ENCODE assay signal across 11 mouse cellular contexts in the genomic region with DNA sequence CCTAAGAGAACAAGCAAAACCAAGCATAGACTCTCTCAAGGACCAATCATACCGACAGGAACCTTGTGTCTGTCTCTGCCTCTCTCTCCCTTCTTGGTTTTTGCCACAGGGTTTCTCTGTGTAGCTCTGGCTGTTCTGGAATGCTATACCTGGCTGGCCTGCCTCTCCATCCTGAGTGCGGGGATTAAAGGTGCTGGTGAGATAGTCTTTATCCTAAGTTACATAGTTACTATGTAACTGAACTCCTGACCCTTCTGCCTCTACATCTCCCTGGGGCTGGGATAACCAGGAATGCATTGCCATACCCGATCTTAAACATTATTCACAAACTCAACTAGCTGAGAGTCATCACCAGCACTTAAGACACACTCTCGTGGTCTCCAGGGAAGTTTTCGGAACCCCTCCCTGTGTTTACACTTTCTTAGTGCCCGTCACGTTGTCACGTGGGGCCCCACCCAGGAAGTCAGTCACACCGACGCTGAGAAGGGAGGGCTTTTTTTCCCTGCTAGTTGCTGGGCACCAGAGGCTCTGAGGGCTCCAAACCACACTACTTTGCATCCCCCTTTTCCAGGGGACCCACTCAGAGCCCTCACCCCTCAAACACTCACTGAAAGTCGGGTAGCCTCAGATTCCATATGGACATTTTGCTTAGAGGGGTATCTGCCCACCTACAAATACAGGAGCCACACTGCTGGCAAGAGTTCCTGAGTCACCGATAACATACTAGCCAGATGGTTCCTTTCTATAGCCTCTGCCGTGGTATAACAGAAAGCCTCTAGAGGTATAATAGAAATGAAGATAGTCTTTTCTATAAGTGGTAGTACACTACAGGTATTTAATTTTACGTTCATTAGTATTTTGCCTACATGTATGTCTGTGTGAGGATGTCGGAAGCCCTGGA. TPM values are rescaled to one million over a fixed set of nuclear protein-coding genes. Genes with fewer than 3 reads are reported as not detected.
A peak's percentile ranks its signal among the peaks of the same experiment; 100 is the strongest.
DNase-seq lines count a peak whose midpoint lies in the region; ATAC-seq lines count a peak whose summit lies in the region.
"Had no signal": no experiment of that assay in that cellular context is flagged by ENCODE, and none has a peak within 500 bp of the region (broad histone marks: within the 10 kb centered on the region; RNA-seq: fewer than 3 reads in every experiment).

No protein-coding gene starts in this region.

- H3K9ac ChIP-seq in liver, embryonic 13.5 days = 0 out of 2 replicates have a peak overlapping the region, but pooled peaks have one; percentile 23
- no peak overlapping the region for H3K9ac ChIP-seq in midbrain, embryonic 11.5 days (ENCODE audit: low read length)
- H3K9ac ChIP-seq: hindbrain, embryonic 12.5 days had no signal

- no peak overlapping the region for H3K27ac ChIP-seq in liver, embryonic 13.5 days
- no peak overlapping the region for H3K27ac ChIP-seq in midbrain, embryonic 11.5 days (ENCODE audit: low read depth, low read length)

- peak; percentile 83 for DNase-seq in CD4-positive helper T cell, adult 2 months (ENCODE audit: low read depth, low spot score)
- peak; percentile 80 for DNase-seq in T-cell, adult 2 months (ENCODE audit: low spot score)
- no peak for DNase-seq in liver, embryonic 13.5 days
- no peak for DNase-seq in midbrain, embryonic 11.5 days (ENCODE audit: low spot score, missing footprints)
- DNase-seq in right cerebral cortex, adult 18-20 months = no peak
- DNase-seq in retina, embryonic 14.5 days (ENCODE audit: low spot score) = no peak
- DNase-seq: cerebellum, adult 9-10 months had no signal

- 42% methylated on average over 15 of the region's 15 CpGs for WGBS in liver, embryonic 13.5 days (ENCODE audit: insufficient replicate concordance)
- 81% methylated on average over 15 of the region's 15 CpGs for WGBS in midbrain, embryonic 11.5 days

- H3K36me3 ChIP-seq in liver, embryonic 13.5 days = peaks cover 11% of the 10 kb centered on the region; the same call in 1 of the 2 replicates
- H3K36me3 ChIP-seq in midbrain, embryonic 11.5 days (ENCODE audit: control insufficient read depth, insufficient read depth, low read length) = peaks cover 7% of the 10 kb centered on the region

- no peaks in the 10 kb centered on the region for H3K9me3 ChIP-seq in liver, embryonic 13.5 days (replicated peaks)
- H3K9me3 ChIP-seq in midbrain, embryonic 11.5 days (ENCODE audit: control insufficient read depth, low read length) = no peaks in the 10 kb centered on the region
- H3K9me3 ChIP-seq: hindbrain, embryonic 12.5 days had no signal

- H3K27me3 ChIP-seq in liver, embryonic 13.5 days = no peaks in the 10 kb centered on the region
- H3K27me3 ChIP-seq in midbrain, embryonic 11.5 days (ENCODE audit: control insufficient read depth, insufficient read depth, low read length) = no peaks in the 10 kb centered on the region
- H3K27me3 ChIP-seq: hindbrain, embryonic 12.5 days had no signal

- ATAC-seq in liver, embryonic 13.5 days (ENCODE audit: low read depth) = 0 out of 2 replicates have a peak, but pooled peaks have one; percentile 25
- ATAC-seq in monocyte, adult 5-6 weeks (replicated peaks; ENCODE audit: insufficient number of reproducible peaks, low FRiP score, low TSS enrichment, poor library complexity, severe bottlenecking) = peak; percentile 63
- no peak for ATAC-seq in cerebellum, adult (ENCODE audit: insufficient number of reproducible peaks, low FRiP score, low TSS enrichment)
- ATAC-seq in midbrain, embryonic 11.5 days (ENCODE audit: low FRiP score) = no peak

- H3K4me3 ChIP-seq in liver, embryonic 13.5 days (replicated peaks) = no peak overlapping the region
- no peak overlapping the region for H3K4me3 ChIP-seq in midbrain, embryonic 11.5 days (ENCODE audit: low read depth, low read length)
- H3K4me3 ChIP-seq: hindbrain, embryonic 12.5 days; myocyte had no signal

- H3K4me2 ChIP-seq in liver, embryonic 13.5 days = peak overlapping the region; percentile 46
- H3K4me2 ChIP-seq in midbrain, embryonic 11.5 days = no peak overlapping the region
- H3K4me2 ChIP-seq: hindbrain, embryonic 12.5 days had no signal

- H3K4me1 ChIP-seq in liver, embryonic 13.5 days (replicated peaks) = peaks cover 34% of the 10 kb centered on the region
- peaks cover 4% of the 10 kb centered on the region; the same call in 1 of the 2 replicates for H3K4me1 ChIP-seq in midbrain, embryonic 11.5 days (ENCODE audit: control insufficient read depth, insufficient read depth, low read length)

RNA-seq across cellular contexts. Expression of a gene that starts 13.9 kb away (rescaled TPM):
- polyA plus RNA-seq in liver, embryonic 13.5 days (2015; fragmentation: Nextera tagmentation; extraction: Ambion mirVana) = 14.6 and 15.0 TPM in 2 replicates
- total RNA-seq in monocyte, adult 5-6 weeks (2017) = 7.4 to 12.5 TPM (median 9.8 TPM) in 3 replicates
- 15.6 and 17.3 TPM in 2 replicates for polyA plus RNA-seq in midbrain, embryonic 11.5 days (2014; fragmentation: Nextera tagmentation; extraction: Ambion mirVana)

RNA-seq across cellular contexts. Expression of a gene that starts 18.7 kb away (rescaled TPM):
- polyA plus RNA-seq in liver, embryonic 13.5 days (2015; fragmentation: Nextera tagmentation; extraction: Ambion mirVana) = 9.9 and 10.3 TPM in 2 replicates
- 47.8 to 86.1 TPM (median 71.4 TPM) in 3 replicates for total RNA-seq in monocyte, adult 5-6 weeks (2017)
- 19.6 and 23.1 TPM in 2 replicates for polyA plus RNA-seq in midbrain, embryonic 11.5 days (2014; fragmentation: Nextera tagmentation; extraction: Ambion mirVana)

RNA-seq across cellular contexts. Expression of a gene that starts 34.3 kb away (rescaled TPM):
- 1.9 and 2.5 TPM in 2 replicates for polyA plus RNA-seq in liver, embryonic 13.5 days (2015; fragmentation: Nextera tagmentation; extraction: Ambion mirVana)
- 1.4 to 3.0 TPM in 2 of 3 replicates, not detected in the other for total RNA-seq in monocyte, adult 5-6 weeks (2017)
- 17.7 and 21.7 TPM in 2 replicates for polyA plus RNA-seq in midbrain, embryonic 11.5 days (2014; fragmentation: Nextera tagmentation; extraction: Ambion mirVana)

RNA-seq across cellular contexts. Expression of a gene that starts 43.6 kb away (rescaled TPM):
- 366 and 422 TPM in 2 replicates for polyA plus RNA-seq in liver, embryonic 13.5 days (2015; fragmentation: Nextera tagmentation; extraction: Ambion mirVana)
- 574 to 1,047 TPM (median 1,041 TPM) in 3 replicates for total RNA-seq in monocyte, adult 5-6 weeks (2017)
- 490 and 523 TPM in 2 replicates for polyA plus RNA-seq in midbrain, embryonic 11.5 days (2014; fragmentation: Nextera tagmentation; extraction: Ambion mirVana)

RNA-seq across cellular contexts. Expression of a gene that starts 55.8 kb away (rescaled TPM):
- polyA plus RNA-seq in liver, embryonic 13.5 days (2015; fragmentation: Nextera tagmentation; extraction: Ambion mirVana) = 9.4 and 11.0 TPM in 2 replicates
- 23.3 to 32.0 TPM (median 28.7 TPM) in 3 replicates for total RNA-seq in monocyte, adult 5-6 weeks (2017)
- polyA plus RNA-seq in midbrain, embryonic 11.5 days (2014; fragmentation: Nextera tagmentation; extraction: Ambion mirVana) = 13.2 and 15.0 TPM in 2 replicates

Comparison
In these comparisons a context has a peak if more than half of its experiments do, and no peak if none do; other contexts are left out.
1. DNase-seq: peak in CD4-positive helper T cell, adult 2 months (single experiment) and T-cell, adult 2 months (single experiment); none in liver, embryonic 13.5 days (single experiment), midbrain, embryonic 11.5 days (single experiment), right cerebral cortex, adult 18-20 months (single experiment) and retina, embryonic 14.5 days (single experiment).
2. ATAC-seq: peak in liver, embryonic 13.5 days (single experiment) and monocyte, adult 5-6 weeks (single experiment); none in cerebellum, adult (single experiment) and midbrain, embryonic 11.5 days (single experiment).